Mouse (Mus musculus) liver, adult 2 months (tissue): ENCODE results near the gene Trim69. TPM values are rescaled to one million over a fixed set of nuclear protein-coding genes. Genes with fewer than 3 reads are reported as not detected.

Experiments used
- DNase-seq: peaks from one replicate; pipeline ENCODE4 v3.0.0-alpha.2; 2011; ENCODE audit warnings: low read depth, low spot score; ENCODE audit errors: extremely low read depth
- H3K27ac ChIP-seq: fragments of 200-500 bp; replicated peaks from 2 replicates; pipeline ENCODE4 v1.5.1; 2012; ENCODE audit warnings: low read depth, mild to moderate bottlenecking, control low read depth, inconsistent platforms, low read length; ENCODE audit not compliant: insufficient read depth
- H3K27me3 ChIP-seq: fragments of 200-500 bp; 2 replicates; pipeline ENCODE4 v1.6.1; 2012; ENCODE audit warnings: mild to moderate bottlenecking, moderate library complexity, low read length, inconsistent platforms; ENCODE audit not compliant: control insufficient read depth, insufficient read depth
- H3K36me3 ChIP-seq: fragments of 200-500 bp; 2 replicates; pipeline ENCODE4 v1.6.1; 2012; ENCODE audit warnings: low read length, inconsistent platforms; ENCODE audit not compliant: control insufficient read depth, insufficient read depth
- H3K4me1 ChIP-seq: fragments of 200-500 bp; 2 replicates; pipeline ENCODE4 v1.6.1; 2011; ENCODE audit warnings: low read length; ENCODE audit not compliant: control insufficient read depth, insufficient read depth
- H3K4me3 ChIP-seq: fragments of 200-500 bp; 2 replicates; pipeline ENCODE4 v1.5.1; 2011; ENCODE audit warnings: low read depth, mild to moderate bottlenecking, control low read depth, low read length, moderate library complexity; ENCODE audit not compliant: insufficient read depth
- H3K79me2 ChIP-seq: fragments of 200-500 bp; 2 replicates; pipeline ENCODE4 v1.6.1; 2012; ENCODE audit warnings: inconsistent platforms, mild to moderate bottlenecking, low read length, moderate library complexity; ENCODE audit not compliant: control insufficient read depth, insufficient read depth
- H3K9ac ChIP-seq: fragments of 200-500 bp; 2 replicates; pipeline ENCODE4 v1.6.1; 2012; ENCODE audit warnings: low read depth, mild to moderate bottlenecking, control low read depth, inconsistent platforms, low read length
- CTCF ChIP-seq: fragments of 200-500 bp; IDR thresholded peaks from 2 replicates; pipeline ENCODE4 v1.5.1; 2011; ENCODE audit warnings: low read depth, low read length, control low read depth
- POLR2A ChIP-seq: fragments of 200-500 bp; IDR thresholded peaks from 2 replicates; pipeline ENCODE4 v1.6.1; 2011; ENCODE audit warnings: low read length, control low read depth; ENCODE audit not compliant: insufficient read depth; ENCODE audit errors: extremely low read depth
- WGBS: fragments of 180-500 bp; shearing (Covaris S2); methylation state at CpG from one replicate; pipeline ENCODE4 v1.1.7; 2018; 5-methylcytosine and 5-hydroxymethylcytosine counted together
- polyA plus RNA-seq: library from polyadenylated mRNA; depleted of rRNA; stranded (reverse); fragments of >200 nt; gene quantifications from 2 replicates; pipeline ENCODE4 v1.2.3, GENCODE M21; 2012
- total RNA-seq: library from RNA; depleted of rRNA; stranded (reverse); fragments of >200 nt; gene quantifications from 2 replicates; pipeline ENCODE4 v1.2.3, GENCODE M21; 2014

Trim69 gene
- total and polyA plus RNA-seq, 2 experiments = 0.07 to 0.09 TPM

GRCm38 (mm10) chr2:122149316-122149715, 11.2 kb upstream of the Trim69 start:
- TF ChIP-seq CTCF (no peak), POLR2A (no peak)
- H3K4me1 ChIP-seq = peaks cover 30% of the 10 kb centered on the region

GRCm38 (mm10) chr2:122149716-122150115, 10.8 kb upstream of the Trim69 start:
- WGBS = 11% methylated on average over 3 of the region's 3 CpGs
- Histone ChIP-seq H3K4me1 (peaks cover 32% of the 10 kb centered on the region), H3K79me2 (peaks cover 35% of the 10 kb centered on the region; the same call in 1 of the 2 replicates), H3K4me3 (peak overlapping the region; percentile 86), H3K27me3 (no peaks in the 10 kb centered on the region), H3K27ac (peak overlapping the region; percentile 96; the same call in 1 of the 2 replicates), H3K9ac (peak overlapping the region; percentile 90), H3K36me3 (peaks cover 41% of the 10 kb centered on the region)
- no peak for DNase-seq
- TF ChIP-seq POLR2A = no peak

More at GRCm38 (mm10) chr2:122149316-122149715, 11.2 kb upstream of the Trim69 start:
- Histone ChIP-seq H3K4me3 (peak overlapping the region; percentile 86), H3K27me3 (no peaks in the 10 kb centered on the region), H3K27ac (peak overlapping the region; percentile 96), H3K9ac (peak overlapping the region; percentile 90), H3K36me3 (peaks cover 39% of the 10 kb centered on the region), H3K79me2 (peaks cover 35% of the 10 kb centered on the region; the same call in 1 of the 2 replicates)
- DNase-seq = peak; percentile 45
- 12% methylated on average over 6 of the region's 6 CpGs for WGBS

GRCm38 (mm10) chr2:122151221-122151620, 9.3 kb upstream of the Trim69 start:
- Histone ChIP-seq H3K36me3 (peaks cover 46% of the 10 kb centered on the region), H3K27me3 (no peaks in the 10 kb centered on the region), H3K79me2 (peaks cover 35% of the 10 kb centered on the region; the same call in 1 of the 2 replicates), H3K4me3 (no peak overlapping the region; the same call in 1 of the 2 replicates), H3K4me1 (peaks cover 43% of the 10 kb centered on the region), H3K9ac (peak overlapping the region; percentile 44), H3K27ac (peak overlapping the region; percentile 0)
- peak; percentile 87 for DNase-seq
- TF ChIP-seq POLR2A = no peak
- TF ChIP-seq CTCF = no peak
- 76% methylated on average over 1 of the region's 1 CpGs for WGBS

GRCm38 (mm10) chr2:122152850-122153249, 7.7 kb upstream of the Trim69 start:
- Histone ChIP-seq H3K4me3 (no peak overlapping the region), H3K27me3 (no peaks in the 10 kb centered on the region), H3K36me3 (peaks cover 46% of the 10 kb centered on the region), H3K4me1 (peaks cover 43% of the 10 kb centered on the region), H3K27ac (no peak overlapping the region), H3K9ac (no peak overlapping the region), H3K79me2 (peaks cover 33% of the 10 kb centered on the region; the same call in 1 of the 2 replicates)
- 90% methylated on average over 3 of the region's 3 CpGs for WGBS
- no peak for DNase-seq
- TF ChIP-seq POLR2A (no peak), CTCF (no peak)

- Histone ChIP-seq H3K79me2 (peaks cover 28% of the 10 kb centered on the region; the same call in 1 of the 2 replicates), H3K27ac (no peak overlapping the region), H3K4me1 (peaks cover 47% of the 10 kb centered on the region), H3K27me3 (no peaks in the 10 kb centered on the region), H3K36me3 (peaks cover 46% of the 10 kb centered on the region), H3K4me3 (no peak overlapping the region), H3K9ac (no peak overlapping the region)
- no peak for TF ChIP-seq CTCF
- TF ChIP-seq POLR2A = no peak
- WGBS = 72% methylated on average over 7 of the region's 7 CpGs
- no peak for DNase-seq
Measured at GRCm38 (mm10) chr2:122153681-122154365, 6.7 kb upstream of the Trim69 start.

- Histone ChIP-seq H3K4me1 (peaks cover 47% of the 10 kb centered on the region), H3K4me3 (no peak overlapping the region), H3K36me3 (peaks cover 44% of the 10 kb centered on the region), H3K79me2 (peaks cover 21% of the 10 kb centered on the region; the same call in 1 of the 2 replicates), H3K27me3 (no peaks in the 10 kb centered on the region), H3K27ac (peak overlapping the region; percentile 15; the same call in 1 of the 2 replicates), H3K9ac (no peak overlapping the region)
- TF ChIP-seq CTCF (no peak), POLR2A (no peak)
- DNase-seq = no peak
- 92% methylated on average over 2 of the region's 2 CpGs for WGBS
Measured at GRCm38 (mm10) chr2:122154479-122154878, 6.0 kb upstream of the Trim69 start.
